ENCODE assay signal across 7 mouse cellular contexts in genomic region chr11:12331997-12332396, GRCm38 (mm10).
A peak's percentile ranks its signal among the peaks of the same experiment; 100 is the strongest.
DNase-seq lines count a peak whose midpoint lies in the region; ATAC-seq lines count a peak whose summit lies in the region.

No protein-coding gene starts in this region.

- no peak overlapping the region for H3K9ac ChIP-seq in heart, embryonic 14.5 days (ENCODE audit: low read length)

- ATAC-seq in heart, embryonic 14.5 days (ENCODE audit: insufficient number of reproducible peaks, insufficient read depth, low FRiP score, low read depth): peak; percentile 70
- ATAC-seq in erythroid progenitor cell, adult 5-6 weeks (replicated peaks; ENCODE audit: low FRiP score, poor library complexity, severe bottlenecking): no peak

- H3K9me3 ChIP-seq in heart, embryonic 14.5 days (ENCODE audit: control insufficient read depth, low read length): no peaks in the 10 kb centered on the region

- H3K4me2 ChIP-seq in heart, embryonic 14.5 days (ENCODE audit: low read length): 0 out of 2 replicates have a peak overlapping the region, but pooled peaks have one; percentile 8

- DNase-seq in urinary bladder, postnatal 14 days (ENCODE audit: low spot score): peak; percentile 26
- DNase-seq in urinary bladder, adult 18-20 months (ENCODE audit: low spot score in 2 of 2): no peak
- DNase-seq in kidney, postnatal 4 days: peak; percentile 82 to 85
- DNase-seq in mesoderm, embryonic 11.5 days (ENCODE audit: low read depth, low spot score): peak; percentile 27
- DNase-seq in adrenal gland, adult 18-20 months (ENCODE audit: low spot score in 2 of 2): no peak

- no peak overlapping the region for H3K4me3 ChIP-seq in heart, embryonic 14.5 days (ENCODE audit: control insufficient read depth in 1 of 2, insufficient read depth in 1 of 2, low read depth in 1 of 2, low read length in 2 of 2)

- peaks cover 6 to 25% of the 10 kb centered on the region in 2 experiments for H3K4me1 ChIP-seq in heart, embryonic 14.5 days (ENCODE audit: control insufficient read depth in 2 of 2, insufficient read depth in 2 of 2, low read length in 2 of 2)

- peak overlapping the region; percentile 83 to 93 for H3K27ac ChIP-seq in heart, embryonic 14.5 days (replicated peaks in 1 of 2; ENCODE audit: control insufficient read depth in 1 of 2, insufficient read depth in 1 of 2, low read depth in 2 of 2, low read length in 2 of 2)

- H3K36me3 ChIP-seq in heart, embryonic 14.5 days (ENCODE audit: control insufficient read depth, insufficient read depth, low read length): no peaks in the 10 kb centered on the region

- 15% methylated on average over 2 of the region's 2 CpGs for WGBS in heart, embryonic 14.5 days

- H3K27me3 ChIP-seq in heart, embryonic 14.5 days (ENCODE audit: control insufficient read depth, insufficient read depth, low read length): no peaks in the 10 kb centered on the region

Comparison
In these comparisons a context has a peak if more than half of its experiments do, and no peak if none do; other contexts are left out.
1. DNase-seq: peak in urinary bladder, postnatal 14 days (single experiment), kidney, postnatal 4 days (2 of 2) and mesoderm, embryonic 11.5 days (single experiment); none in urinary bladder, adult 18-20 months (0 of 2) and adrenal gland, adult 18-20 months (0 of 2).